Mouse (Mus musculus): ENCODE results near the gene Ebna1bp2.

Ebna1bp2 gene

GRCm38 (mm10) chr4:118620279-118620966 is at the start of gene Ebna1bp2, which contains the start of gene Cfap57:
Ebna1bp2 (plus strand) TSS chr4:118620799.
Cfap57 (minus strand) TSS chr4:118620777.
- peak; percentile 62 for DNase-seq (ENCODE audit: extremely low read depth, low read depth, low spot score)

GRCm38 (mm10) chr4:118571441-118571840 is 49.2 kb upstream of the Ebna1bp2 start:
- no peak for DNase-seq (ENCODE audit: extremely low read depth, low read depth, low spot score)

DNA sequence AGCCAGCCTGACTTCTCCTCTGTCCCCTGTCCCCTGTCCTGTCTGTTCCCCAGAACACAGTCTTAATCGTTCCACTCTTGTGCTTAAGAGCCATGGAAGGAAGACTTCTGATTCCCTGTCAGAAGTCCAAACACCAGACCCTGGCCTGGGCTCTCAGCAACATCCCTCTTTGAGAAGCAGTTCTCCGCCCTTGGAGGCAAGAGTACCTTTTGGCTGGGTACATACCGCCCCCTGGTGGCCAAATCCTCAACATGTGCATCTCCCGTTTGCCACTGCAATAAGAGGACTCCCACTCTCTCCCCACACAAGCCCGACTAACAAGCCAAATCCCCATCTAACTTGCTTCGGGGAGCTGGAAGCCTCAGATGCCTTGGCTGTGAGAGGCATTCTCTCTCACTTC is 44.5 kb upstream of the Ebna1bp2 start:
- no peak for DNase-seq (ENCODE audit: extremely low read depth, low read depth, low spot score)

DNA sequence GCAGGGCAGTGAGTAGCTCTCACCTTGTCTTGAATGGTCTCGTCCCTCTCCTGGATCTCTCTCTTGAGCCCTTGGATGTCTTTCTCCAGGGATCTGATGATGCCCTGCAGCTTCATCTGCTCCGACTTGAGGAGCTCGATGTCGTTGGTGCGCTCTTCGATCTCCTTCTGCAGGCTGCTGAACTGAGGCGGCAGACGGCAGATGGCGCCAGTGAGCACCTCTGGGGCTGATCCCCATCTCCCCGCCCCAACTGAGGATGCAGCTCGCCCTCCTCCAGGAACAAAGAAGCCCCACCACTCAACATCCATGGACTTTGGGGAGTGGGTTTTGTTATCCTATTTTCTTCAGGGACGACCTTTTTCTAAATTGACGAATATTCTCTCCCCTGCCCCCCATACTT is 41.3 kb upstream of the Ebna1bp2 start:
- no peak for DNase-seq (ENCODE audit: extremely low read depth, low read depth, low spot score)

GRCm38 (mm10) chr4:118581508-118581907 is 39.1 kb upstream of the Ebna1bp2 start:
- DNase-seq (ENCODE audit: extremely low read depth, low read depth, low spot score) = no peak

DNA sequence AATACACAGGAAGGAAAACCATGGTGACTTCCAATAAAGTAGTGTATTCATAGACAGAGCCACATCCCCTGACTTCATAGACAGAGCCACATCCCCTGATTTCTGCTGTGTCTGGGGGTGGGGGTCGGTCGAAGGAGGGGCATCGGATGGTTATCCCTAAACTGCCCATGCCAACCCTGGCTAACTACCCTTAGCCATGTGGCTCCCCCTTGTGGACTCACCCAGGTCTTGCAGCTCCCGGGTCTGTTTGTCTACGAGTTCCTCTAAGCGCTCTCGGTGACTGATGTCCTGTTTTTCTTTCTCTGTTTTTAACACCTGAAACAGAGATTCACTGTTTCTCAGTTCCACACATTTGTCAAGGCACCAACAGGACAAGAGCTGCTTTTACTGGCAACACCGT is 38.0 kb upstream of the Ebna1bp2 start:
- no peak for DNase-seq (ENCODE audit: extremely low read depth, low read depth, low spot score)

DNA sequence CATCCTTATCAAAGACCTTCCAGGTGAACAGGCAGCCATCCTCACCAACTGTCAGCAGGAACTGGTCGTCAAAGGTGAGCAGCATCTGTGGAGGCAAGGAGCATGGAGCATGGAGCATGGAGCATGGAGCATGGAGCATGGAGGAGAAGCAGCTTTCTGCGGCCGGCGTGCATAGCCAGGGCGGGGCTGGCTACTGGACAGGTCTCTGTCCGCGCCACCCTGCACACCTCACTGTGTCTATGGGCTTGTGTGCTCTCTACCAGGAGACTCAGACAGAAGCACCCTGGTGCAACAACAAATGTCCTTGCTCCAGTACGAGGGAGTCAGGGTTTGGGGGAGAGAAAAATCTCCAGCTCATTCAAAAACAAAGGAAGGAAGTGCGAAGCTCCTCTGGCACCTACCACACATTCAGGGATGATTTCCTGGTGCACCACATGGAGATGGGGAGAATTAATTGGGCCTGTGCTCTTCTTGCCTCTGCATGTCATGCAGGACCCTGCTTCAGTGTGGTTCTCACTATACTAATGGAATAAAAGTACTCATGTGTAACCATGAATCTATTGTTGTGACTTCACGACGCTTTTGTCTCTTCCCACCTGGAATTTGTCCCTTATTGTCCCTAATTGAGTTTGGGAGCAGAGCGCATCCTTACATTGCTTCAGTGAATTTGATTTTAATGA is 31.4 kb upstream of the Ebna1bp2 start:
- DNase-seq (ENCODE audit: extremely low read depth, low read depth, low spot score) = no peak

DNA sequence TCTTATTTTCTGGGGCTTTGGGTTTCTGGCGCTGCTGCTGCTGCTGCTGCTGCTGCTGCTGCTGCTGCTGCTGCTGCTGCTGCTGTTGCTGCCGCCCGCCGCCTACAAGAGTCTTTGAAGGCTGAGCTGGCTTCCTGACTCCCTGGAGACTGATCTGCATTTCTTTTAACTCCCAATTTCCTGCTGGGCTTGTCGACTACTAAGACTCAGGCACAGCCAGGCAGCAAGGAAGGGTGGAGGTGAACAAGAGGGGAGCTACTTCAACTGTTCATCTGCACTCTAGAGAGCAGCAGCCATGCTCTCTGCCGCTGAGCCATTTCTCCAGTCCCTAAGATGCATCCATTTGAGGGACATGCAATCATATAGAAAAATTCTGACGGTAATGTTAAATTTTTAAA is 30.9 kb upstream of the Ebna1bp2 start:
- DNase-seq (ENCODE audit: extremely low read depth, low read depth, low spot score) = no peak

GRCm38 (mm10) chr4:118604065-118604464 is 16.5 kb upstream of the Ebna1bp2 start:
- no peak for DNase-seq (ENCODE audit: extremely low read depth, low read depth, low spot score)

GRCm38 (mm10) chr4:118609836-118610235 is 10.8 kb upstream of the Ebna1bp2 start:
- DNase-seq (ENCODE audit: extremely low read depth, low read depth, low spot score) = no peak

DNA sequence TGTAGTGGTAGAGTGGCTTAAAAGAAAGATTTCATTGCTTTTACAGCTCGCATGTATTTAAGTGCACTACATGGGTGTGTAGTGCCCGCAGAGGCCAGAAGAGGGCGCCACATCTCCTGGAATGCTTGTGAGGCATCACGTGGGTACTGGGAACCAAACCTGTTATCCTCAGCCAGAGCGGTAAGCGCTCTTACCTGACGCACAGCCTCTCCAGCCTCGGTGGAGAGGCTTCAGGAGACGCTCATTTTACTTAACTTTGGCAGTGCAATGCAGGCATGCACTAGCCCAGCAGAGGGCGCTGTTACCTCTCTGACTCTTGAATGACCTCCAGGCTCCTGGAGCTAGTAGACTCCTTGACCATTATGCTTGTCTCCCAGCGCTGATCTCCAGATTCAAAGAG is 8.0 kb upstream of the Ebna1bp2 start:
- DNase-seq (ENCODE audit: extremely low read depth, low read depth, low spot score) = no peak

GRCm38 (mm10) chr4:118615412-118615811 is 5.2 kb upstream of the Ebna1bp2 start:
- no peak for DNase-seq (ENCODE audit: extremely low read depth, low read depth, low spot score)

DNA sequence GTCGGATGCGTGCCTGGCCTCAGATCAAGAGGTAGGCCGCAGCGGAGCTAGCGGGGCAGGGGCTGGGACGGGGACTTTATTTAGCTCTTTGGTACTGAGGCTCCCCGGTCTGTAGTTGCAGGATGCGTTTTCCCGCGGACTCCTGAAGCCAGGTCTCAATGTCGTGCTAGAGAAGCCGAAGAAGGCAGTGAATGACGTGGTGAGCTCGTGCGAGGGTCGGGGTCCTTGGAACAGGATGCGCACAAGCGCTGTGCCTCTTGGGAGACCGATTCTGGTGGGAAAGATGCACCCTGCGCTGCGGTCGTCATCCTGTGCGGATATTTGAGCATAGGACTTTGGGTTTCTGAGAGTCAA is 345 bp downstream of the Ebna1bp2 start:
- DNase-seq (ENCODE audit: extremely low read depth, low read depth, low spot score) = no peak

DNA sequence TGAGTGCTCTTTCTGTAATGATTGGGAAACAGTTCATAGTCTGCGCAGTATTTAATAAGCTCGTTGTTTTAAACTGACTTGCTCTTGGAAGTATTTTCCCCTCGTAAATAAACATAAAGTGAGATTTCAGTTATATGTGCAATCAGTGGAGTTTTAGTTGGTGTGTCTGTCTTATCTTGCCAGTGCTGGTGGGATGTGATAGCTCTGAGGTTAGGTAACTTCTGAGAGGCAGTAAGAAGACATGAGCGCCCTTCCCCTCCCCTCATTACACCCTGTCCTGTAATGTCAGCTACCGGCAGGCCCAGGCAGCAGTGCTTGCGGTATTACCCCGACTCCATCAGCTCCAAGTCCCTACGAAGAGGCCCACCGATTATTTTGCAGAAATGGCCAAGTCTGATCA is 1.2 kb downstream of the Ebna1bp2 start:
- no peak for DNase-seq (ENCODE audit: extremely low read depth, low read depth, low spot score)

DNA sequence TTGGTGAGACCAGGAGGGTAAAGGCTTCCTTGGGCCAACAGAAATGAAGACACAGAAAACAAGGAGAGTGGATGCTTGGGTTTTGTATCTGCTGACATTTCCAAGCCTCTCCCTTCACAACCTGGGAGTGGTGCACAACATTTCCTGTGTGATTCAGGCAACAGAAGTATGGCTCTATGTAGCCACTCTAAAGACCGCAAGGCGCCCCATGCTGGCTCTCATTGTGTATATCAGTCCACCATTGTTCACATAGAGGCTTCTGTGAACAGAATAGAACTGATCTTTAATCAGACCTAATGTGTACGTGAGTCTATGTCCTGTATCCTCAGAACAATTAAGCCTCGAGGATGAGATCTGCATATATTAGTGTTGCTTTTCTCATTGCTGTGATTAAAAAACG is 9.7 kb downstream of the Ebna1bp2 start:
- no peak for DNase-seq (ENCODE audit: extremely low read depth, low read depth, low spot score)

GRCm38 (mm10) chr4:118642346-118643190 is 22.0 kb downstream of the Ebna1bp2 start:
- DNase-seq (ENCODE audit: extremely low read depth, low read depth, low spot score) = no peak

DNA sequence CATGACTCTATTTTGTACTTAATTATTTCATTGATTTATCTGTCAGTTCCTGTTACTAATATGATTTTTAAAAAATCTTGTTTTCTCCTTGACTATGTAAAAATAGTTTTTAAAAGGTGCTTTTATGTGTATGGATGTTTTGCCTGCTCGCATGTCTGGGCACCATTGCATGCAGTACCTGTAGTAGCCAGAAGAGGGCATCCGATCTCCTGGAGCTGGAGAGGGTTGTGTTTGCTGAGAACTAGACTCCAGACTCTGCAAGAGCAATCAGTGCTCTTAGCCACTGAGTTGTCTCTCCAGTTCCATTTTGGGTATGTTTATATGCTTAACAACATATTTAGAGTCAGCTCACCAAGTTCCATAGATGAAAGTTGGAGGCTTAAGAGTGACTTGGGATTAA is 24.6 kb downstream of the Ebna1bp2 start:
- no peak for DNase-seq (ENCODE audit: extremely low read depth, low read depth, low spot score)

GRCm38 (mm10) chr4:118658652-118659051 is 38.1 kb downstream of the Ebna1bp2 start, which contains the start of gene Olfr62:
Olfr62 (plus strand) TSS chr4:118658952.
- no peak for DNase-seq (ENCODE audit: extremely low read depth, low read depth, low spot score)
